Mouse (Mus musculus): ENCODE data around the gene Armc8. TPM values are rescaled to one million over a fixed set of nuclear protein-coding genes. Genes with fewer than 3 reads are reported as not detected.
"Not testable (repeated sequence)": the region's sequence is repeated elsewhere in the genome, so short reads cannot be mapped to it uniquely, and the experiment has no call there.

Gene Armc8
- 8.0 and 11.9 TPM in 2 replicates for polyA plus RNA-seq (2011; ENCODE audit: insufficient read depth, insufficient read length, low replicate concordance, missing spikeins)

DNA sequence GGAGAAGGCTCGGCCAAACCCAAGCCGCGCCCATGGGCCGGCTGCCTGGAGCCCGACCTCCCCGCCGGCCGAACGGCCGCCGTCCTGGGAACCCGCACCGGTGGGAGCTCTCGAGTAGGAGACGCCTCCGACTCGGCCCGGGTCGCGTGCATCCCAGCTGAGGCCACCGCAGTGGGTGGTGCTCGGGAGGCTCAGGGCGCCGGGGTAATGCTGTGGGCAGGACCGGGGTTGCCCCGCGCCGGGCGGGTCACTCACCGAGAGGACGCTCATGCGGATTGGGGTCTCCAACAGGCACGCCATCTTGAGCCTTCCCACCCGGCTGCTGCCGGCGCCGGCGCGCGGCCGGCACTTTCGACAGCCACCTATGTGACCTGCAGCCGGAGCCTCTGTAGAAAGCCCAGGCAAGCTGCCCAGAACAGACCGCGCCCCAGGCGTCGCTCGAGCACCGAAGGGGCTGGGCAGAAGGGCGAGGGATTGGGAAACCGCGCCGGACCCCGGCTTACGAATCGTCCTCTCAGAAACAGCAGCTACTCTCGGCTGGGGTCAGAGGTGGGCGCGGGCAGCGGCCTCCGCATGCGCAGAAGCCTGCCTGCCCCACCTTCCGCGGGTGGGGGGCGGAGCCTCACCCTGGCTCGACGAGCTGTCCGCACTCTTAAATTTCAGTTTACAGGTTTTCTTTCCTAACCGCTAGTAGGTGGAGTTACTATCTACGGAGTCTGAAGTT lies at the start of gene Armc8:
Armc8 (minus strand) TSS at position 553 of the 724 bp plus-strand sequence.
- Histone ChIP-seq H3K4me1 (ENCODE audit: control insufficient read depth, insufficient read depth, low read length) (no peaks in the 10 kb centered on the region), H3K4me3 (replicated peaks; ENCODE audit: control insufficient read depth, low read depth, low read length) (peak within 1 kb of the TSS; percentile 80), H3K27ac (ENCODE audit: control insufficient read depth, insufficient read depth, low read depth, low read length, poor library complexity) (peak within 1 kb of the TSS; percentile 99)
- WGBS, result under 1% methylated on average over 70 of the region's 70 CpGs
- TF ChIP-seq CTCF (IDR thresholded peaks at IDR 0.05; ENCODE audit: control insufficient read depth, insufficient read depth, low read length) (no peak), POLR2A (IDR thresholded peaks at IDR 0.05; ENCODE audit: borderline replicate concordance, control insufficient read depth, low read depth, low read length) (0 out of 2 replicates have a peak, but pooled peaks have one; percentile 61)

- Histone ChIP-seq H3K27ac (ENCODE audit: control insufficient read depth, insufficient read depth, low read depth, low read length, poor library complexity) (no peak within 1 kb of the TSS), H3K4me3 (replicated peaks; ENCODE audit: control insufficient read depth, low read depth, low read length) (no peak within 1 kb of the TSS), H3K4me1 (ENCODE audit: control insufficient read depth, insufficient read depth, low read length) (no peaks in the 10 kb centered on the region)
- TF ChIP-seq POLR2A (IDR thresholded peaks at IDR 0.05; ENCODE audit: borderline replicate concordance, control insufficient read depth, low read depth, low read length) (no peak), CTCF (IDR thresholded peaks at IDR 0.05; ENCODE audit: control insufficient read depth, insufficient read depth, low read length) (no peak)
- 47% methylated on average over 2 of the region's 2 CpGs for WGBS
These were observed 43.5 kb upstream of the Armc8 start, which contains the start of gene A4gnt for GRCm38 (mm10) chr9:99612202-99612601. TSS of gene A4gnt (plus strand) at chr9:99612502.

DNA sequence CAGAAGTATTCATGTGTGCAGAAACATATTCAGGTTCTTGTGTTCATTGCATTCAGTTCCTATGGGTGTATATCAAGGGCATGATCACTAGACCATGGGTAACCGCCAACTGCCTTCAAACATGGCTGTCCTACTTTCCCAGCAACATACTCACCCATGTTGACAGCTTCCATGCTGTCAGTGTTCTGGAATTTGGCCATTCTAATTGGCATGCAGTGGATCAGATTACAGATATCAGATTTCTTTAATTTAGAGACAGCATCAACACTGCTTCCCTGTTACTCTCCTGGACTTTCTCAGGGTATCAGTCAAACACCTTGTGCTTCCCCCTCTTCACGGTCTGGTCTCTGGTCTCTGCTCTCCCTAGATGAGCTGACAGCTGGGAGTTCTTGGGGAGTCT lies 34.9 kb upstream of the Armc8 start:
- WGBS, result 76% methylated on average over 2 of the region's 2 CpGs
- Histone ChIP-seq H3K4me3 (replicated peaks; ENCODE audit: control insufficient read depth, low read depth, low read length) (no peak overlapping the region), H3K4me1 (ENCODE audit: control insufficient read depth, insufficient read depth, low read length) (no peaks in the 10 kb centered on the region), H3K27ac (ENCODE audit: control insufficient read depth, insufficient read depth, low read depth, low read length, poor library complexity) (no peak overlapping the region)
- TF ChIP-seq POLR2A (IDR thresholded peaks at IDR 0.05; ENCODE audit: borderline replicate concordance, control insufficient read depth, low read depth, low read length) (no peak), CTCF (IDR thresholded peaks at IDR 0.05; ENCODE audit: control insufficient read depth, insufficient read depth, low read length) (no peak)

DNA sequence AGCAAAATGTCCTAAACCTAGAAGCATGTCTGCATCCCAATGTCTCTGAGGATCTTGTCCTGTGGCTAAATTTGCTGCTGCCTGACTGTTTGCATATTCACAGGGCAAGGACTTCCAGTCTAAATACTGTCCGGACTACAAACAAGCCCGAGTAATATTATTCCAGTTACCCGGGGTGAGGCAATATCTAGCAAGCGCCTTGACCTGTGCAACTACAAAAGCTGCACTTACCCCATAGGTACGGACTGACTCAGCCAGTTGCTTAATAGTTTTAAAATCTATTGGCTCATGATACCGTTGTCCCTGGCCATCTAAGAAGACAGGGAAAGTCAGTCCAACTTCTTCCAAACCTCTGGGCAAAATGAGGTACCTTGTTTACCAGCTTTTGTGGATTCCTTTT lies 30.4 kb upstream of the Armc8 start:
- 84% methylated on average over 6 of the region's 6 CpGs for WGBS
- H3K27ac ChIP-seq (ENCODE audit: control insufficient read depth, insufficient read depth, low read depth, low read length, poor library complexity); H3K4me3 ChIP-seq (replicated peaks; ENCODE audit: control insufficient read depth, low read depth, low read length); H3K4me1 ChIP-seq (ENCODE audit: control insufficient read depth, insufficient read depth, low read length): not testable (repeated sequence)

- WGBS, result 29% methylated on average over 8 of the region's 8 CpGs
- Histone ChIP-seq H3K27ac (ENCODE audit: control insufficient read depth, insufficient read depth, low read depth, low read length, poor library complexity) (no peak overlapping the region), H3K4me1 (ENCODE audit: control insufficient read depth, insufficient read depth, low read length) (no peaks in the 10 kb centered on the region), H3K4me3 (replicated peaks; ENCODE audit: control insufficient read depth, low read depth, low read length) (no peak overlapping the region)
- no peak for TF ChIP-seq CTCF (IDR thresholded peaks at IDR 0.05; ENCODE audit: control insufficient read depth, insufficient read depth, low read length)
- no peak for TF ChIP-seq POLR2A (IDR thresholded peaks at IDR 0.05; ENCODE audit: borderline replicate concordance, control insufficient read depth, low read depth, low read length)
These were observed 22.4 kb upstream of the Armc8 start for GRCm38 (mm10) chr9:99591144-99591543.

DNA sequence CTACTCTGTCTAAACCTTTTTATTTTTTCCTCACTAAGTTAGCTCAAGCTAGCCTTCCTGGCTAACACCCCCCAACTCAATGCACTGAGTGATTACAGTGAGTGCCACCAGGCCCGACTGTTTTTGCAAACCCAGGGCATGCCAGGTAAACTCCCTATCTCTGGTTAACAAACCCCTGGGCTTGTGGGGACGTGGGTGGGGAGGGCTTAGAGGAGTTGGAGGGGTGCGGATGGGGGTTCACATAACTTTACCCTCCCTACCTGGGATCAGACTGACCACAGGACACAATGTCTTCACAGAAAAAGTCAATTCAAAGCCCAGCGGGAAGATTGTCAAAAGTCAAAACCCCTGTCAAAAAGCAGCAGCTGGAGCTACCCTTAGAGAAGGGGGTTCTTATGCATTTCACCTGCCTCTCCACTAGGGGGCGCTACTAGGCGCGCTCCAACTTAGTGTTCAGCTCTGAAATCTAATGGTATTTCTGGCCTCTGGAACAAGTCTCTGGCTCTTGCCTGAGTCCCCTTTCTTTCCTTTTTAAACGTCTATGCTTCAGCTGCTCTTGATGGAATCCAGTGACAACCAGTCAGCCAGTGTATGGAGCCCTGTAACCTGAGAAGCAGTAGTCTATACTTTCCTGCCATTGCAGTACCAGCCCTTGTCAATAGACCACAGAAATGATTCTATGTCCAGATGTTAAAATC lies 19.0 kb upstream of the Armc8 start:
- WGBS, result 27% methylated on average over 8 of the region's 8 CpGs
- H3K27ac ChIP-seq (ENCODE audit: control insufficient read depth, insufficient read depth, low read depth, low read length, poor library complexity), result no peak overlapping the region
- peak; percentile 77 for TF ChIP-seq CTCF (IDR thresholded peaks at IDR 0.05; ENCODE audit: control insufficient read depth, insufficient read depth, low read length)
- TF ChIP-seq POLR2A (IDR thresholded peaks at IDR 0.05; ENCODE audit: borderline replicate concordance, control insufficient read depth, low read depth, low read length), result no peak
- no peak overlapping the region for H3K4me3 ChIP-seq (replicated peaks; ENCODE audit: control insufficient read depth, low read depth, low read length)
- no peaks in the 10 kb centered on the region for H3K4me1 ChIP-seq (ENCODE audit: control insufficient read depth, insufficient read depth, low read length)

DNA sequence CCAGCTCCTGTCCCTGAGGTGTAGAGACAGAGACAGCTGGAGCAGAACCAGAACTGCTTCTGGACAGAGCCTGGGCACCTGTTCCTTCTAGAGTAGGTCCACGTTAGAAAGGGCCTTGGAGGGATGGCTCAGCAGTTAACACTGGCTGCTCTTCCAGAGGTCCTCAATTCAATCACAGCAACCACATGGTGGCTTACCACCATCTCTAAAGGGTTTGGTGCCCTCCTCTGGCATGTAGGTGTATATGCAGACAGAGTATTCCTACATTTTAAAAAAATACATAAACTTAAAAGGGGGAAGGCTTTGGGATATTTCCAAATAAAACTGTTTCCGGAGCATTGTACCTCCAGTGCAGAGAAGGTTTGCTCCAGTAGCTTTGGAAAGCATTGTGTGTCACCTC lies 12.0 kb upstream of the Armc8 start:
- TF ChIP-seq CTCF (IDR thresholded peaks at IDR 0.05; ENCODE audit: control insufficient read depth, insufficient read depth, low read length), result peak; percentile 32; the same call in 1 of the 2 replicates
- no peak for TF ChIP-seq POLR2A (IDR thresholded peaks at IDR 0.05; ENCODE audit: borderline replicate concordance, control insufficient read depth, low read depth, low read length)
- 49% methylated on average over 2 of the region's 2 CpGs for WGBS
- Histone ChIP-seq H3K4me3 (replicated peaks; ENCODE audit: control insufficient read depth, low read depth, low read length) (no peak overlapping the region), H3K4me1 (ENCODE audit: control insufficient read depth, insufficient read depth, low read length) (no peaks in the 10 kb centered on the region), H3K27ac (ENCODE audit: control insufficient read depth, insufficient read depth, low read depth, low read length, poor library complexity) (no peak overlapping the region)

DNA sequence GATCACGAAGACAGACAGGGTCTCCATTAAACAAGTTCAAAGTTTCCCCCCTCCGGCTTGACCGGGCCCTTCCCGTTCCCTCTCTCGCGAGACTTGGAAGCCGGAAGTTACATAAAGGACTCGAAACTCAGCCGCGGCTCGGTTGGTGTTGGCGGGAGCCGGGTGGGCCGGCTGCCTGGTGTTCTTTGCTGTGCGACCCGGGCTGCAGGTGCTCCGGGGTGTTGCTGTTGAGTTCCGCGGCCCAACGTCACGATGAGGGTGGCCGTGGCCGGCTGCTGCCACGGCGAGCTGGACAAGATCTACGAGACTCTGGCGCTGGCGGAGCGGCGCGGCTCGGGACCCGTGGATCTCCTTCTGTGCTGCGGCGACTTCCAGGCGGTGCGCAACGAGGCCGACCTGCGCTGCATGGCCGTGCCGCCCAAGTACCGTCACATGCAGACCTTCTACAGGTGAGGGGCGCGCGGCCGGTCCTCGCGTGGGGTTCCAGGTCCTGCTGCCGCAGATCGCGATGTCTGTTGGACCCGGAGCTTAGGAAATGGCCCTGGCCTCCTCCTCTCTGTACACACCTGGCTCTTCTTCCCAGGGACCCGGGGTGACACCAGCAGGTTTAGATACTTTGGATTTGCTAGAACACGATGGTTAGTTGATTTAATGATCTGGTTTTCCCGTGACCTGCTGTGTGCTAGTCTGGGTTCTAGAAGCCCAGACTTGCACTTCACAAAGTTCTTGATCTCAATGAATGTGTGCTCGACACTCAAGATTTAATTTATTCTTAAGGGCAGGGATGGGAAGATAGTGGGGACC lies 7.2 kb upstream of the Armc8 start, which contains the start of gene Dbr1:
Dbr1 (plus strand) TSS at position 123 of the 804 bp plus-strand sequence.
- under 1% methylated on average over 57 of the region's 57 CpGs for WGBS
- TF ChIP-seq CTCF (IDR thresholded peaks at IDR 0.05; ENCODE audit: control insufficient read depth, insufficient read depth, low read length), result no peak
- TF ChIP-seq POLR2A (IDR thresholded peaks at IDR 0.05; ENCODE audit: borderline replicate concordance, control insufficient read depth, low read depth, low read length), result peak; percentile 89
- Histone ChIP-seq H3K4me1 (ENCODE audit: control insufficient read depth, insufficient read depth, low read length) (no peaks in the 10 kb centered on the region), H3K27ac (ENCODE audit: control insufficient read depth, insufficient read depth, low read depth, low read length, poor library complexity) (peak within 1 kb of the TSS; percentile 94), H3K4me3 (replicated peaks; ENCODE audit: control insufficient read depth, low read depth, low read length) (peak within 1 kb of the TSS; percentile 98)

Measured in bone marrow, adult 2 months (tissue).